Mouse (Mus musculus): ENCODE data around the gene Traf7. TPM values are rescaled to one million over a fixed set of nuclear protein-coding genes. Genes with fewer than 3 reads are reported as not detected.

Gene Traf7
- polyA plus RNA-seq, 1 experiment from 2014 or later = 40.7 TPM

DNA sequence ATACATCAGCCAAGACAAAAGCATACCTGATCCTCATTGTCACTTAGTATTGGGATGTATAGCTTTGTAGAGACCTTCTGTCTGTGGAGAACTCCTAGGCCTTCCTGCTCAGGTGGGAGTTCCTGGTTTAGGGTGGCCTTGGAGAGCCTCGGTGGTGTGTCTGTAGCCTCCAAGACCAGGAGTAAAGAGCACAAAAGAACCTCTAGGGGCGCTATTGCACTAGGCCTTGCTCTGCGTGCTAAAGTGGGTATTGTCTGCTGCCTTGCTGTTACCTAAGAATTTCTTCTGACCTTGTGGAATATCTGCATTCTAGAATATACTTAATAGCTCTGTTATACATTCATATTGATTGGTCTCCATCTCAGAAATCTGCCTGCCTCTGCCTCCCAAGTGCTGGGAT, 12.6 kb upstream of the Traf7 start:
- Histone ChIP-seq H3K4me2 (no peak overlapping the region), H3K4me3 (replicated peaks) (no peak overlapping the region), H3K36me3 (no peaks in the 10 kb centered on the region), H3K9ac (no peak overlapping the region), H3K4me1 (replicated peaks) (peaks cover 5% of the 10 kb centered on the region; the same call in 1 of the 2 replicates), H3K27ac (no peak overlapping the region), H3K9me3 (replicated peaks) (no peaks in the 10 kb centered on the region), H3K27me3 (peaks cover 5% of the 10 kb centered on the region)
- WGBS (ENCODE audit: insufficient replicate concordance) = 9% methylated on average over 3 of the region's 3 CpGs
- peak; percentile 72; the same call in 1 of the 2 replicates for ATAC-seq (ENCODE audit: low read depth)
- DNase-seq = no peak

DNA sequence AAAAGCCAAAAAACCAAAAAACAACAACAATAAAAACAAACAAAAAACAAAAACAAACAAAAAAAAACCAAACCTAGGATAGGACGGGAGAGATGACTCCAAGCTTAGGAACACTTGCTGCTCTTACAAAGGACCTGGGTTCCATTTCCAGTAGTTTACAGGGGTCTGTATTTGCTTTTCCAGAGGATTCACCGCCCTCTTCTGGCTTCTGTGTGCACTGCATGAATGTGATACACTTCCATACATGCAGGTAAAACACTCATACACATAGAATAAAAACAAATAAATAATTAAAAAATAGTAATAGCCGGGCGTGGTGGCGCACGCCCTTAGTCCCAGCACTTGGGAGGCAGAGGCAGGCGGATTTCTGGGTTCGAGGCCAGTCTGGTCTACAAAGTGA, 11.2 kb upstream of the Traf7 start:
- DNase-seq (peak; percentile 31), ATAC-seq (ENCODE audit: low read depth) (no peak)
- Histone ChIP-seq H3K4me1 (replicated peaks) (peaks cover 17% of the 10 kb centered on the region), H3K9me3 (replicated peaks) (no peaks in the 10 kb centered on the region), H3K27me3 (no peaks in the 10 kb centered on the region), H3K36me3 (no peaks in the 10 kb centered on the region), H3K4me2 (no peak overlapping the region), H3K4me3 (replicated peaks) (no peak overlapping the region), H3K9ac (no peak overlapping the region), H3K27ac (no peak overlapping the region)
- WGBS (ENCODE audit: insufficient replicate concordance) = 51% methylated on average over 8 of the region's 8 CpGs

DNA sequence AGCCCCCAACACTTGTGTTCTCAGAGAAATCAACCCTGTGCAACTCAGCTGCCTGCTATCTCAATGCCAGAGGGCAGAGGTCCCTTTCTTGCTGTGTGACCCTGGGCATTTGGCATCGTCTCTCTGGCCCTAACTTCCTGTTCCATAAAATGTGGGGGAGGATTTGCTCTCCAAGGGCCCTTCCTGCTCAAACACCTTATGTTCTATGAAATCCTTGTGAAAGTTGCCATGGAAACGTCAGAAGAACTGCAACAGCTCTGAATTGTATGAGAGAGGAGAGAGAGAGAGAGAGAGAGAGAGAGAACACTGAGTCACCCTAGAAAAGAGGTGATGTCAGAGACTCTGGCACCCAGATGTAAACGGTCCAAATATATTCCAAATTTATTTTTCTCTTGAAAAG, 9.8 kb upstream of the Traf7 start:
- Histone ChIP-seq H3K27me3 (no peaks in the 10 kb centered on the region), H3K4me3 (replicated peaks) (no peak overlapping the region), H3K36me3 (no peaks in the 10 kb centered on the region), H3K9ac (no peak overlapping the region), H3K4me1 (replicated peaks) (peaks cover 31% of the 10 kb centered on the region), H3K9me3 (replicated peaks) (no peaks in the 10 kb centered on the region), H3K4me2 (no peak overlapping the region), H3K27ac (no peak overlapping the region)
- WGBS (ENCODE audit: insufficient replicate concordance) = 39% methylated on average over 3 of the region's 3 CpGs
- DNase-seq (no peak), ATAC-seq (ENCODE audit: low read depth) (no peak)

GRCm38 (mm10) chr17:24535300-24535699, 7.6 kb upstream of the Traf7 start:
- no peak overlapping the region for H3K9ac ChIP-seq
- H3K36me3 ChIP-seq = peaks cover 7% of the 10 kb centered on the region
- H3K4me3 ChIP-seq (replicated peaks) = no peak overlapping the region
- H3K27ac ChIP-seq = no peak overlapping the region; the same call in 1 of the 2 replicates
- 52% methylated on average over 5 of the region's 5 CpGs for WGBS (ENCODE audit: insufficient replicate concordance)
- no peaks in the 10 kb centered on the region for H3K27me3 ChIP-seq
- H3K4me1 ChIP-seq (replicated peaks) = peaks cover 51% of the 10 kb centered on the region
- no peaks in the 10 kb centered on the region for H3K9me3 ChIP-seq (replicated peaks)
- no peak overlapping the region for H3K4me2 ChIP-seq
- ATAC-seq (ENCODE audit: low read depth) (no peak), DNase-seq (no peak)

- H3K9ac ChIP-seq = peak within 1 kb of the TSS; percentile 67
- peaks cover 57% of the 10 kb centered on the region for H3K4me1 ChIP-seq (replicated peaks)
- no peaks in the 10 kb centered on the region for H3K9me3 ChIP-seq (replicated peaks)
- peaks cover 17% of the 10 kb centered on the region for H3K36me3 ChIP-seq
- H3K27me3 ChIP-seq = no peaks in the 10 kb centered on the region
- WGBS (ENCODE audit: insufficient replicate concordance) = 48% methylated on average over 8 of the region's 8 CpGs
- H3K4me2 ChIP-seq = peak within 1 kb of the TSS; percentile 90
- ATAC-seq (ENCODE audit: low read depth) (no peak), DNase-seq (no peak)
- H3K4me3 ChIP-seq (replicated peaks) = peak within 1 kb of the TSS; percentile 58
- no peak within 1 kb of the TSS; the same call in 1 of the 2 replicates for H3K27ac ChIP-seq
Observed at GRCm38 (mm10) chr17:24534160-24534718, 6.5 kb upstream of the Traf7 start, which contains the start of gene Rab26. Gene Rab26, minus strand, starts transcription at chr17:24534210.

GRCm38 (mm10) chr17:24533099-24533992, 5.6 kb upstream of the Traf7 start:
- WGBS (ENCODE audit: insufficient replicate concordance) = 9% methylated on average over 53 of the region's 53 CpGs
- peaks cover 65% of the 10 kb centered on the region for H3K4me1 ChIP-seq (replicated peaks)
- H3K36me3 ChIP-seq = peaks cover 23% of the 10 kb centered on the region
- peak overlapping the region; percentile 90 for H3K4me2 ChIP-seq
- DNase-seq (peak; percentile 90), ATAC-seq (ENCODE audit: low read depth) (peak; percentile 86)
- peak overlapping the region; percentile 58 for H3K4me3 ChIP-seq (replicated peaks)
- H3K27me3 ChIP-seq = no peaks in the 10 kb centered on the region
- peak overlapping the region; percentile 67 for H3K9ac ChIP-seq
- H3K27ac ChIP-seq = no peak overlapping the region; the same call in 1 of the 2 replicates
- H3K9me3 ChIP-seq (replicated peaks) = no peaks in the 10 kb centered on the region

DNA sequence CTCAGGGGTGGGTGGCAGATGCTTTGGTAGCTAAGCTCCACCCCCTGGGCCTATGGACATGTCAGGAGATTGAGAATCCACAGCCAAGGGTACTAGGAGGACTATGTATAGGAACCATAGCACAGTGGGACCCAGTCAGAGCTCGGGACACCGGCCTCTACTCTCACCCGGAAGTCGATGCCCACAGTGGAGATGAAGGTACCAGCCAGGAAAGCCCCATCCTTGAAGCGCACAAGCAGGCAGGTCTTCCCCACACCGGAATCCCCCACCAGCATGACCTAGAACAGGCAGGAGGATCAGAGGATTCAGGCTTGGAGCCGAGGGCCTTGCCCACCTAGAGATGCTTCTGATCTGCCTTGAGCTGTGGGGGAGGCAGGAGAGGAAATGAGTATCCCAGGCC, 4.3 kb upstream of the Traf7 start:
- DNase-seq = no peak
- Histone ChIP-seq H3K36me3 (peaks cover 23% of the 10 kb centered on the region), H3K4me2 (no peak overlapping the region), H3K27me3 (no peaks in the 10 kb centered on the region), H3K9me3 (replicated peaks) (no peaks in the 10 kb centered on the region), H3K9ac (no peak overlapping the region), H3K27ac (no peak overlapping the region), H3K4me1 (replicated peaks) (peaks cover 65% of the 10 kb centered on the region), H3K4me3 (replicated peaks) (no peak overlapping the region)
- 69% methylated on average over 7 of the region's 7 CpGs for WGBS (ENCODE audit: insufficient replicate concordance)
- no peak for ATAC-seq (ENCODE audit: low read depth)

DNA sequence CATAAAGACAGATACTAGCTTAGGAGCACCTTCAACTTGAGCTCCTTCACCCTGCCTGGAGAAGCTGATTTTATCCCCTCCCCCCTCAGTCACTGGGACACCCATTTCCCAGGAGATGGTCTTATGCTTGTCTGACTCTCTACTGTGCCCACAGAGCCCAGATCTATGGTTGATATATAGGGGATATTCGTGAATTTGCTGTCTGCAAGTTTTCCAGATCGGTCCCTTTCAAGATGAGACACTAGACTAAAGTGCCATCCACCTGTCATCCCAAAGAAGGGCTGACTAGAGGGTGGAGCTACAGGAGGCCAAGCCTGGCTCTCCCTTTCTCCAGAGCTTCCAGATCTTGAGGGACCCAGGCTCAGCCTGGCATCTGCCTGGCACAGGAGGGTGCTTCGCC, 3.3 kb upstream of the Traf7 start:
- ATAC-seq (ENCODE audit: low read depth) = no peak
- 0 out of 2 replicates have a peak overlapping the region, but pooled peaks have one; percentile 82 for H3K4me2 ChIP-seq
- H3K27me3 ChIP-seq = no peaks in the 10 kb centered on the region
- 39% methylated on average over 3 of the region's 3 CpGs for WGBS (ENCODE audit: insufficient replicate concordance)
- H3K36me3 ChIP-seq = peaks cover 23% of the 10 kb centered on the region
- H3K4me1 ChIP-seq (replicated peaks) = peaks cover 75% of the 10 kb centered on the region
- no peak overlapping the region for H3K4me3 ChIP-seq (replicated peaks)
- H3K27ac ChIP-seq = peak overlapping the region; percentile 90; the same call in 1 of the 2 replicates
- DNase-seq = no peak
- H3K9me3 ChIP-seq (replicated peaks) = no peaks in the 10 kb centered on the region
- 0 out of 2 replicates have a peak overlapping the region, but pooled peaks have one; percentile 28 for H3K9ac ChIP-seq

DNA sequence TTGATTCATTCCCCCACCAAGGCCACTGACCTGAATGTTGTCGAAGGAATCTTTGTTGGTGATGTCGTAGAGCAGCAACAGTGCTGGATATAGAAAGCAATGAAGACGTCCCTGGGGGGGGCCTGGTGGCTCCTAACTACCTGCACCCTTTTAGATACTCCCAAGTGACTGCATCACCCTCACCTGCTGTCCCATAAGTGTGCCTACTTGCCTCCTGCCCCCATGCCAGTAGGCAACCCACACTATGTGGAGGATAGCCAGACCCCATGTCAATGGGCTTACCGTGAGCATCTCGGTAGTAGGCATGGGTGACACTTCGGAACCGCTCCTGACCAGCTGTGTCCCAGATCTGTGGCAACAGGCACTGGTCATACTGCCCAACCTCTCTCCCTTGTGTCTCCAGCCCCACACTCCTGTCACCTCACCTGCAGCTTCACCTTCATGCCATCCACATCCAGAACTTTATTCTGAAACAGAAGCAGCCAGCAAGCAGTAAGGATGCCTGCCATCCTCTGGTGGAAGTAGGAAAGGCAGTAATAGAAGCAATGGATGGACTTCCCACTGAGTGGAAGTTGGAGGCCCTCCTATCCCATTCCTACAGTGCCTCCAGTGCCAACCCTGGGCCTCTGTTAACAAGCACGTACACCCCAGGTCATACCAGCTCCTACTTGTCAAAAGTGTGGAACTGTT, 2.8 kb upstream of the Traf7 start:
- peaks cover 23% of the 10 kb centered on the region for H3K36me3 ChIP-seq
- no peak for ATAC-seq (ENCODE audit: low read depth)
- H3K27me3 ChIP-seq = no peaks in the 10 kb centered on the region
- H3K4me3 ChIP-seq (replicated peaks) = peak overlapping the region; percentile 64
- peak overlapping the region; percentile 82 for H3K4me2 ChIP-seq
- WGBS (ENCODE audit: insufficient replicate concordance) = 19% methylated on average over 8 of the region's 8 CpGs
- H3K9me3 ChIP-seq (replicated peaks) = no peaks in the 10 kb centered on the region
- H3K9ac ChIP-seq = peak overlapping the region; percentile 85
- DNase-seq = no peak
- H3K27ac ChIP-seq = peak overlapping the region; percentile 90
- H3K4me1 ChIP-seq (replicated peaks) = peaks cover 81% of the 10 kb centered on the region

- 13% methylated on average over 5 of the region's 5 CpGs for WGBS (ENCODE audit: insufficient replicate concordance)
- DNase-seq (no peak), ATAC-seq (ENCODE audit: low read depth) (no peak)
- no peaks in the 10 kb centered on the region for H3K9me3 ChIP-seq (replicated peaks)
- peak overlapping the region; percentile 82 for H3K4me2 ChIP-seq
- H3K9ac ChIP-seq = peak overlapping the region; percentile 85
- no peaks in the 10 kb centered on the region for H3K27me3 ChIP-seq
- H3K27ac ChIP-seq = peak overlapping the region; percentile 90
- H3K4me1 ChIP-seq (replicated peaks) = peaks cover 84% of the 10 kb centered on the region
- H3K4me3 ChIP-seq (replicated peaks) = peak overlapping the region; percentile 64
- peaks cover 23% of the 10 kb centered on the region for H3K36me3 ChIP-seq
Observed at GRCm38 (mm10) chr17:24529883-24530282, 2.1 kb upstream of the Traf7 start.

DNA sequence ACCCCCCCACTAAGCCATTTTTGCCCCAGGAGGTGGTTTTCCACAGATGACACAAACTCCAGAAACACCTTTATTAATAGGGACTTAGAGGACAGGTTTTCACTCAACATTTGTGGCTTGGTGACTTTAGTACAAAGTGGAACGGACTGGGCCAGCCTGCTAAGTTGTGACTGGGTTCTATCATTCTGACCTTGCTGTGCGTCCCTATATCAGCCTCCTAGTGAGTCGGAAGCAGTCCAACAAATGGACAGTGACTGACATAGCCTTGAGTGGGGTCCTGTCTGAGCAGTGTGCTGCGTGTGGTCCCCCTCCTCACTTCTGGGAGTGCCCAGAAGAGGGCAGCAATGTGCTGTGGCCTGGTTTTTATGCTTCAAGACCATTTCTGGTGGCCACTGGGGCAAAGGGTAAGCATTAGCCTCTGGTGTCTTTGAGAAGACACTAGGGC, 1.3 kb upstream of the Traf7 start:
- peaks cover 27% of the 10 kb centered on the region for H3K36me3 ChIP-seq
- ATAC-seq (ENCODE audit: low read depth) (no peak), DNase-seq (peak; percentile 42)
- no peaks in the 10 kb centered on the region for H3K9me3 ChIP-seq (replicated peaks)
- under 1% methylated on average over 4 of the region's 4 CpGs for WGBS (ENCODE audit: insufficient replicate concordance)
- peak overlapping the region; percentile 90 for H3K27ac ChIP-seq
- peak overlapping the region; percentile 85 for H3K9ac ChIP-seq
- peak overlapping the region; percentile 82 for H3K4me2 ChIP-seq
- no peaks in the 10 kb centered on the region for H3K27me3 ChIP-seq
- peak overlapping the region; percentile 64 for H3K4me3 ChIP-seq (replicated peaks)
- peaks cover 82% of the 10 kb centered on the region for H3K4me1 ChIP-seq (replicated peaks)

Data from liver, embryonic 13.5 days (tissue).